Mouse (Mus musculus) regulatory T cell (primary cell): ENCODE data around the gene Vwa8.

Source experiments
- in situ Hi-C: fragments of 300-600 bp; cut with MboI, MseI; formaldehyde crosslinking; loops from one replicate; pipeline ENCODE4 v1.15.1; 2025; ENCODE audit warnings: high pct_unique_total_duplicates

Vwa8 gene

GRCm38 (mm10) chr14:79180078-79180730, 331.4 kb downstream of the Vwa8 start:
- in situ Hi-C loops, result no loop called here

DNA sequence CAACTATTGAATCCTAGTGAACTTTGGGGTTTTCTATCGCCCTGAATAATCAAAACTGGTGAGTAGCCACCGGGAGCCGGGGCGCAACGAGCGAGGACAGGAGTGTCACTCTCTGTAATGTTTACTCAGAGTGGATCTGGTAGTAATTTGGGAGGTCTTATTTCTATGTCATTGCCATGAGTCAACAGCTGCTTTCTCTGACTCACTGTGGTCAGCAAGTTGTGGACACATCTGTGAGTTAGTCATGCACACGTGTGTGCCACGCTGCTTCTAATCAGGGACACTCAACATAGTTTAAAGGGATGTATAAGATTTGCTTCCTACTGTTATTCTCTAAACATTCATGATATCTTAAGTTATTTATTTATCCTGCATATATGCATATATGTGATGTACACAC, 332.9 kb downstream of the Vwa8 start:
- in situ Hi-C loops, result no loop called here

DNA sequence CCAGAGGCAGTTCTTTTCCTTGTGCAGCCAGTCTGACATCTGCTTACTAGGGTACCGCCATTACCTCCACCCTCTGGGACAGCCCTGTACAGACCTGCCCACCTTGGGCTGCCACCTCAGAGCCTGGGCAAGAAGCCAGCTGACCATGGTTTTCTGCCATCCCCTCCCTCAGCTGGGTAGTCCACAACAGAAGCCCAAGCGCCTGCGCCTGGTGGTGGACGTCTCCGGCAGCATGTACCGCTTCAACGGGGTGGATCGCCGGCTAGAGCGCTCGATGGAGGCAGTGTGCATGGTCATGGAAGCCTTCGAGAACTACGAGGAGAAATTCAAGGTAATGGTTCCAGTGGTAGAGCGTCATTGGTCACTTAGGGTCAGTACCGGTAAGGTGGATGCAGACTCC, 333.9 kb downstream of the Vwa8 start:
- in situ Hi-C loops, result no loop called here

DNA sequence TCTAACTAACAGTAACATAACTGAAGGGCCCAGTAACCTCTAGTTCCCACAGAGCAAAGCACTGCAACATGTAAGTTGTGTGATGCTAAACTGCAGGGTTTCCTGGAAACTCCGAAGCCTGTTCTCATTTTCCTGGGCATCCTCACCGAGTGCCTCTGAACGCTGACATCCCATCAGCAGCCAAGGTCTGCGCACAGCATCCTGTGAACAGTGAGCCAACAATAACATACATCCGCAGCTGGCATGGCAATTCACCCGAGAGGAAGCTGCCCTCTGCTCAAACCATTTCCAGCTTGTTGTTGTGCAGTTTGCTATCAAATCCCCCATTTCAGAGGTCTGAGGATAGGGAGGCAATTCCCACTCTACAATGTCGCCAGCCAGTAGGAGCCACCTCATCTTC, 334.4 kb downstream of the Vwa8 start:
- in situ Hi-C loops, result no loop called here

- in situ Hi-C loops, result no loop called here
Measured at GRCm38 (mm10) chr14:79184071-79184470, 335.2 kb downstream of the Vwa8 start.

GRCm38 (mm10) chr14:79185018-79185685, 336.3 kb downstream of the Vwa8 start:
- in situ Hi-C loops, result no loop called here

GRCm38 (mm10) chr14:79186976-79187375, 338.1 kb downstream of the Vwa8 start:
- in situ Hi-C loops, result no loop called here

DNA sequence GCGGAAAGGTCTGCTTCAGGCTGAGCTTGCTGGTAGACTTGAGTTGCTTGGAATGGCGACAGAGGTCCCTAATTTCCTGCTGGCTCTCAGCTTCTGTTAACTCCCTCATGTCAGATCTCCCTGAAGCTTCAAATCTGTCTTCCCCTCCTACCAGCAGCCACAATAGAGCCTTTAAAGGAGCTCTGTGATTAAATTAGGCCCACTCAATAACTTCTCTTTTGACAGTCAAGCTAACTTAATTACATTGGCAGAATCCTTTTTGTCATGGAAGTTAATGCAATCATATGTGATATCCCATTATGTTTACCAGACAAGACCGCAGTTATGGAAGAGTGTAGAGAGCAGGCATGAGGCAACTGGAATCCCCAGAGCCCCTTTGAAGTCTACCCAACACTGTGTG, 347.9 kb downstream of the Vwa8 start:
- in situ Hi-C loops, result no loop called here

DNA sequence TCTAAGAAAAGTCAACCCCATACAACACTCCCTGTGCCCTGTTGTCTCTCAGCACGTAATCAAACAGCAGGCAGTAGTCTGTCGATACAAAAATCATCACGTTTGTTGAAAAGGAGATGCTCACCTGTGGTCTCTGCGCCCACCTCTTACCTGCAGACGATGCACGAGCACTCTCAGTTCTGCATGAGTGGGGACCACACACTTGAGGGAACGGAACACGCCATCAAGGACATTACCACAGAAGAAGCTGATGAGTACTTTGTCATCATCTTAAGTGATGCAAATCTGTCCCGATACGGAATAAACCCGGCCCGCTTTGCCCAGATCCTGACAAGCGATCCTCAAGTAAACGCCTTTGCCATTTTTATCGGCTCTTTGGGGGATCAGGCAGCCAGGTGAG, 349.2 kb downstream of the Vwa8 start:
- in situ Hi-C loops, result no loop called here

- in situ Hi-C loops, result no loop called here
Measured at GRCm38 (mm10) chr14:79200133-79200891, 351.5 kb downstream of the Vwa8 start.

DNA sequence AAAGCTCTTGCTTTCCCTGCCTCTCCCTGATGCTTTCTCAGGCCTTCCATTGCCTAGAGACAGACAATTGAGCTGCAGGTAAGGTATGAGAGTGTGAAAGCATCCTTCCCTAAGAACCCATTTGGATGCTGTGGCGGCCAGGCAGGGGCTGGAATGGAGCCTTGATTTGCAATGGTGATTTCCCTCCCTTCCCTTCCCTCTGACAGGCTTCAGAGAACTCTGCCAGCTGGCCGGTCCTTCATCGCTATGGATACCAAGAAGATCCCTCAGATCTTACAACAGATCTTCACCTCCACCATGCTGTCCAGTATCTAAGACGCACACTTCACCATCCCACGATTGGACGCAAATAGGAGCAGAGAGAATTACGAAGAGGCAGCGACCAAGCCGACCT, 352.0 kb downstream of the Vwa8 start:
- in situ Hi-C loops, result no loop called here

- in situ Hi-C loops, result no loop called here
Measured at GRCm38 (mm10) chr14:79202722-79203362, 354.0 kb downstream of the Vwa8 start.

GRCm38 (mm10) chr14:79203496-79204158, 354.8 kb downstream of the Vwa8 start:
- in situ Hi-C loops, result no loop called here

DNA sequence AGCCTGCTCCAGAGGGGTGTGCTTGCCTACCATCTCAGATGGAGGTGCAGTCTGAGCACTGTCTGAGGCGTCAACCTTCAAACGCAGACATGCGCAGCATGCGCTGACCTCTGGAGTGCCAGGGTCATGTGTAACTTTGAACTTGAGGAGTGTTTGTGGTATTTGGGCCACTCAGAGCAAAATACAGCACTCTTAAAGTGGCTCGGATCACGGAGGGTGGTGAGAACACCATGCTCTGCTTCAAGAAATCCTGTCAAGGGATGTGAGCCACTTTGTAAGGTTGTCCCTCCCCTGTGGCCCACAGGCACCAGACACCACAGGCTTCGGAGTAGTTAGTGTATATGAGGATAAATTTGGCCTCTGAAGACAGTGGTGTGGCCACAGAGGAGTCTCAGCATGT, 356.0 kb downstream of the Vwa8 start:
- in situ Hi-C loops, result no loop called here

GRCm38 (mm10) chr14:79206210-79206609, 357.4 kb downstream of the Vwa8 start:
- in situ Hi-C loops, result no loop called here

DNA sequence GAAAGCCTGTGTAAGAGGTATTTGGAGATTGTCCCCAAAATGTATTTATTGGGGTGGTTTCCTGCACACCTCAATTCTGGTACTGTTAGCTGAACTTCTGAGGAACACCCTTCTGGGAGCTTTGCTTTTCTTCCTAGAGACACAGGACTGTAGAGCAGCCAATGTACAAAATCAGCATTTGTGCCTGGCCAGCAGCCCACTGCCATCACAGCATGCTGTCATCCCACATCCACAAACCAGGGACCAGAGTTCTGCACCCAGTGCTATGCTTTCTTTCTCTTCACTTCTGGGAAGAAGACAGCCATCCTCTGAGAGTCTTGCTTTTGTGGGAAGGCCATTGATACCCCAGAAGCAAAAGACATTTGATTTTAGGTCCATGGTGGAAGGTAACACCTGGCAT, 359.6 kb downstream of the Vwa8 start:
- in situ Hi-C loops, result no loop called here

- in situ Hi-C loops, result no loop called here
Measured at GRCm38 (mm10) chr14:79209813-79210212, 361.0 kb downstream of the Vwa8 start.

GRCm38 (mm10) chr14:79212380-79212991, 363.6 kb downstream of the Vwa8 start:
- in situ Hi-C loops, result no loop called here

GRCm38 (mm10) chr14:79214129-79214528, 365.3 kb downstream of the Vwa8 start:
- in situ Hi-C loops, result no loop called here

- in situ Hi-C loops, result no loop called here
Measured at GRCm38 (mm10) chr14:79214660-79215249, 365.9 kb downstream of the Vwa8 start.

DNA sequence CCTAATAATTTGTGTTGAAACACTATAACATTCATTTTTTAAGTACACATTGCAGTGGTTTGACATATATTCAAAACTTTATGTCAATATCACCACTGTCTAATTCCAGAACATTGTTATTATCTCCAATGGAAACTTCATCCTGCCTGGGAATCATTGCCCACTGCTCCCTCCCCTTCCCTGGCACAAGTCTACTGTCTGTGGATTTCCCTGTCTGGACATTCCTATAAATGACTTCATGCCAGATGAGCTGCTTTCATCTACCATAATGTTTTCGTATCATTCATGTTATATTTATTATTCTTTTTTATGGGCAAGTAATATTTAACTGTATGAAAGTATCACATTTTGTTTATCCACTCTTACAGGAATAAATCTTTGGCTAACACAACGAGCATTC, 367.5 kb downstream of the Vwa8 start:
- in situ Hi-C loops, result no loop called here
